Mouse (Mus musculus) kidney, postnatal 36 days (tissue): ENCODE data around the gene Ltbr.
A peak's percentile ranks its signal among the peaks of the same experiment; 100 is the strongest.

Experiments used
- DNase-seq, 2 experiments: peaks; one replicate each; pipeline ENCODE4 v3.0.0; 2021 to 2022; ENCODE audit warnings: mixed read lengths in 2 of 2

Gene Ltbr

GRCm38 (mm10) chr6:125313546-125314230, at the start of gene Ltbr:
Gene Ltbr, minus strand, starts transcription at chr6:125313885.
- peak; percentile 95 to 97 for DNase-seq

GRCm38 (mm10) chr6:125363021-125363420, 49.3 kb upstream of the Ltbr start:
- DNase-seq, result no peak

- peak; percentile 69 to 81 for DNase-seq
Measured at GRCm38 (mm10) chr6:125361467-125362291, 48.0 kb upstream of the Ltbr start.

DNA sequence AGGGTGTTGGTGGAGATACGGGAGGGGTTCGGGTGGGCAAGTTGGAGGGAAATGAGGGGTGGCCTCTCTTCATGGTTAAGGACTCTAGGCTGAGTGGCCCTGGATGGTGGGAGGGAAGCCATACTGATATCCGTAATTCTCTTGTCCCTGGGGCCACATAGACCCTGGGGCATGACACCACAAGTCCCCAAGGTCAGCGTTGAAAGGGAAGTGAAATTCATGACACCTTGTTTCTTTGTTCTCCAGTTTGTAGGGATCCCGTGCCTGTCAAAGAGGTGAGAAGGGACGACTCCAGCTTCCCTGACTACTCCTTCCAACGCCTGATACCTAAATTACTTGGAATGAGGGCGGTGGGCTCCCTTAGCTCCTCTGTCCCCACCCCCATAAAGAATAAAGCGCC, 47.2 kb upstream of the Ltbr start:
- DNase-seq, result no peak

- DNase-seq, result no peak
Measured at GRCm38 (mm10) chr6:125359999-125360398, 46.3 kb upstream of the Ltbr start.

DNA sequence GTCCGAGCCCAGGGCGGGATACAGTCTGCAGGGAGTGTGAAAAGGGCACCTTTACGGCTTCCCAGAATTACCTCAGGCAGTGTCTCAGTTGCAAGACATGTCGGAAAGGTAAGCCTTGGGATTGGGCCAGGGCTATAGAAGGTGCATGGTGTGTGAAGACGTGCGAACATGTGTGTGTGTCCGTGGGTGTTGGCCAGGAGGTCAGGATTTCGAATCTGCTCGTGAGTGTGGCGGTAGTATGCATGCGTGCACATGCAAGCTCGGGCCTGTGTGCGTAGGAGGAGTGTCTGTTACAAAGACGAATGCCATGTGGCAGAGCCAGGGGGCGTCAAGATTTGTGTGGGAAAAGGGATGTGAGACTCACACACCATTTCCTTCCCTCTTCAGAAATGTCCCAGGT, 43.6 kb upstream of the Ltbr start:
- DNase-seq, result no peak

- peak; percentile 52 to 60 for DNase-seq
Measured at GRCm38 (mm10) chr6:125356264-125356663, 42.6 kb upstream of the Ltbr start.

GRCm38 (mm10) chr6:125355197-125355741, 41.6 kb upstream of the Ltbr start:
- DNase-seq, result no peak

DNA sequence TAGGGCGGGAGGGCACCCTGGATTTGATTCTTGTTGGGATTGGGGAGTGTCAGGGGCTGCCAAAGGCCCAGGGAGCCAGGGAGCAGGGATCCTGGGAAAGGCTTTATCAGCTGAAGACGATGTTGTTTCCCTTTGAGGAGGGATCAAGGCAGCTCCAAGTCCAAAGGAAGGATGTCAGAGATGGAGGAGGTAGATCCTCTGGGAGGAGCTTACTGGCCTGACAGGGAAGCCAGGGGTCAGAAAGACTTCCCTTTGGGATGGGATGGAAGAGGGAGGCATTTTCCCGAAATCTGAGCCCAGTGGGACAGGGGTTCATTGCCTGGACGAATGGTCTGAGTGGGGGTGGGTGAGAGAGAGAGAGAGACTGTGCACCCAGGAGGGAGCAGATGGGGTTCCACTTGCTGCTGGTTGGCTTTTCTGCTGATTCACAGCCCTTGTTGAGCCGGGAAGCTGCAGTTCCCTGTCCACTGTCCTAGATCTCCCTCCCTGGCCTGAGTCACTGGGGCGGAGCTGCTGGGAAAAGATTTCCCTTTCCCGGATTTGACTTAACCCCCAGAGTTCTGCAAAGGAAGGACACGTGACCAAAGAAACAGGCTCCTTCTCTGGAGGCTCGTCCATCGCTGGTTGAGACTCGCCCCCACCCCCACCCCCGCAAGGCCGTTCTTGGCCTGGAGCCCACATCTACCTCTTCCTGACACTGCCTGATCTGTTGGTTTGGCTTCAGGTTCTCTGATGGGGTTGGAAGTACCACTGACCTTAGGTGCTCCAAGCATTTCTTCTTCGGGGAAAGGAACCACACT, 40.9 kb upstream of the Ltbr start:
- peak; percentile 77 to 90 for DNase-seq

DNA sequence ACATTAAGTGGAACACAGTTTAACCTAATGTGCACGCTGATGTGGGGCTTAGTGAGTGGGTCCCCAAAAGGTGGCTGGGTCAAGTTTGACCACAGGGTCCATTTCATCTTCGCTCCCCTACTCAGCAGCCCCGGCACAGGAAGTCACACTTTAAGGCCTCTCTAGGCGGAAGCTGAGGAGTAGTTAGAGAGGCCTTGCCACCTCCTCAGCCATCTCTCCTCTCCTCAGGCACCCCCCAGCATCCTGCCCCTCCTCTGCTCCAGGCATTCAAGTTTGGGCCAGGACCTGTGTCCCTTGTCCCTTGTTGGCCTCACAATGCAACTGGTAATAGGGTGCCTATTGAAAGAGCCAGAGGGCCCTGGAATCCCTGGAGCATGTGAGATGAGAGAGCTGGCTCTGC, 40.0 kb upstream of the Ltbr start:
- no peak for DNase-seq

DNA sequence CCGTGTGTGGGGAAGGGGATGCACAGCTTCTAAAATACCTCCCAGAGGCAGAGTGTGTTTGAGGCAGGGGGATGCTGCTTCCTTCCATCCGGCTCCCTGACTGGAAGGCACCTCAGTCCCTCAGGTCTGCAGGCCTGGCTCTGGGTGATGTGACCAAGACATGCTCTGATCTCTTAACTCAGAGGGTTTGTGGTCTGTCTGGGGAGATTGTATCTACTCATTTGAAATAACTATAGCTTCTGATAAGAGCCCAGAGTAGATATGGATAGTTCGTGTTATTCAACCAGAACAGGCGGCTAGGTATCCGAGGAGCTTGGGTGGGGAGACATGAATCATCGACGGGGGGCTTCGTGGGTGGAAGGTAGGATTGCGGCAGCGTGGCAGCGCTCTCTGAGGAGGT, 39.5 kb upstream of the Ltbr start:
- no peak for DNase-seq

DNA sequence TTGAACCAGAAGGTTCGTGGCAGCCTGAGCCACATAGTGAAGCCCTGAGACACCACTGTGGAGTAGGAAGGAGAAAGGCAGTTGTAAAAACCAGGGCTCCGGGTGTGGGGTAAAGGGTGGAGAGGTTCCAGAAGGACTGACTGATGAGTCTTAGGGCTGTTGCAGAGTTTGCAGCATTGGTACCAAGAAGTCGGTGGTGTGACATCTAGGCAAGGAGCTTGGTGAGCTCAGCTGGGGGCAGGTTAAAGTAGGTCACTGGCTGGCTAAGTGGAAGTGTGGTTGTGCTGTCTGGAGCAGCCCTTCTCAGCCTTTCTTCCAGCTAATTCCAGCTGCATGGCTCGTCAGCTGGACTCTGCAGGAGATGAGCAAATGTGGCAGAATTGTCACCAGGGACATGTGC, 39.1 kb upstream of the Ltbr start:
- DNase-seq, result no peak

GRCm38 (mm10) chr6:125352046-125352384, 38.3 kb upstream of the Ltbr start:
- DNase-seq, result no peak

DNA sequence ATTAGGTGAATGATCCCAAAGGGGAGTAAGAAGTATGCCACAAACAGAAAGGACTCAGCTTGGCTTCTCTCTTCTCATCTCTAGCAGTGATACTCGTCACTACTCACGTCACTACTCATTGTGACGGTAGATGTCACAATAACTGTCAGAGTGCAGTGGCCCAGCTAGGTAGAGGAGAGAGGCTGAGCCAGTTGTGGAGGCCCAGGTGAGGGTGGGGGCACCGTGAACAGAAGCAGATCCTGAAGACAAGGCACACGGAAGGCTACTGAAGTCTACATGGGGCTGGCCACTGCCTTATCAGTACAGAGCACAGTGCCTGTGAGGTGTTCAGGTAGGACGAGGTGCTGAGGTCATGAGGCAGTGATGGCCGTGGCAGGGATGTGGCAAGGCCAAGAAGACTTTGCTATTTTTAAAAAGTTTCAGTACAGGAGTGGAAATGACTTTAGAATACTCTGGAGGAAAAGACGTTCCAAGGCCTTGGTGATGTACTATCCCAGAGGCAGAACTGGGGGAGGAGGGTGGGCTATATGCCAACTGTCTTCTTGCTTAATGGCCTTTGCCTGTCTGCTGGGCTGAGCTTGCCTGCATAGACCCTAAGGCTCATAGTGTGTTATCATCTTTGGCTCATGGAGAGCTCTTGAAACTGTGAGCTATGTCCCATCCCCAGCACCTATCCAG, 37.8 kb upstream of the Ltbr start:
- DNase-seq, result peak; percentile 57 to 72

GRCm38 (mm10) chr6:125350995-125351324, 37.3 kb upstream of the Ltbr start:
- no peak for DNase-seq

- peak in 1 of 2 experiments; percentile 60 for DNase-seq
Measured at GRCm38 (mm10) chr6:125350231-125350994, 36.7 kb upstream of the Ltbr start.

- DNase-seq, result peak; percentile 81 to 84
Measured at GRCm38 (mm10) chr6:125349575-125350230, 36.0 kb upstream of the Ltbr start.

GRCm38 (mm10) chr6:125348721-125349574, 35.3 kb upstream of the Ltbr start, which contains the start of gene Tnfrsf1a:
Gene Tnfrsf1a, plus strand, starts transcription at chr6:125349362.
- no peak for DNase-seq

DNA sequence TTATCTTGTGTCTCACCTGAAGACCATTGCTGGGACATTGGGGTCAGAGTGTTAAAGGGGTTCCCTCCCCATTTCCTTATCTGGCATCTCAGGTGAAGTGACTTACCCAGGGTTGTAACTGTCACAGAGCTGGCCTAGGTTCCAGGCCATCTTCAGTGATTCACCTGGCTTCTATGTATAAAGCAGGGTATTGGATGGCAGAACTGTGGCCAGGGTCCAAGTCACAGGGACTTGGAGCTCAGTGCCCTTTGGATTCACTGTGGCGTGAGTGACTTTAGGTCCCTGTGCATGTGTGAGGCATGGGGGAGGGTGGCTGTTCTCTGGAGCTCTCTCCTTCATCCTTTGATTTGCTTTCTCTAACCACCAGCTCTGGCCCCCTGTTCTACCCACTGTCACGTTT, 32.3 kb upstream of the Ltbr start:
- peak; percentile 65 to 78 for DNase-seq

- no peak for DNase-seq
Measured at GRCm38 (mm10) chr6:125345625-125346024, 31.9 kb upstream of the Ltbr start.
